Mouse (Mus musculus) lung, postnatal 0 days (tissue): Measurements from ENCODE around the gene Itgb6.

Experiments used
- CTCF ChIP-seq: IDR thresholded peaks from 2 replicates; pipeline ENCODE4 v1.5.1; 2016; ENCODE audit warnings: antibody characterized with exemption, mild to moderate bottlenecking
- EP300 ChIP-seq: IDR thresholded peaks from 2 replicates; pipeline ENCODE4 v1.6.1; 2016; ENCODE audit warnings: antibody characterized with exemption, mild to moderate bottlenecking, control low read depth

DNA sequence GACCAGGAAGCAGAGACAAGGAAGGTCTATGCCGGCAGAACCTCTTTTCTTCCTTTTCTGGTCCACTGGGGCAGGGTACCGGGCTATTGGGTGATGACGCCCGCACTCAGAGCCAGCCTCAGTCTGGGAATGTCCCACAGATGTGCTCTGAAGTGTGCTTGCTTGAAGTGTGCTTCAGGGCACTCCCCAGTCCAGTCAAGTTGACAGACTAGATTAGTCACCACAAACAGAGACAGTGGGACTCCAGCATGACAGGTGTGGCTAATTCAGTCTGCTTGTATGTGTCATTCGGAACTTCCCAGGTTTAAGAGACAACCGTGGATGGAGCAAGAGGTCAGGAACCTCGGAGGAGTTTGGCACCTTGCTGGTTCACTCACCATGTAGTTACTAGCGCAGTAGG, 27.9 kb downstream of the Itgb6 start:
- no peak for TF ChIP-seq CTCF
- peak; percentile 100 for TF ChIP-seq EP300
